8 mouse cellular contexts compared by ENCODE assay signal in the genomic region with DNA sequence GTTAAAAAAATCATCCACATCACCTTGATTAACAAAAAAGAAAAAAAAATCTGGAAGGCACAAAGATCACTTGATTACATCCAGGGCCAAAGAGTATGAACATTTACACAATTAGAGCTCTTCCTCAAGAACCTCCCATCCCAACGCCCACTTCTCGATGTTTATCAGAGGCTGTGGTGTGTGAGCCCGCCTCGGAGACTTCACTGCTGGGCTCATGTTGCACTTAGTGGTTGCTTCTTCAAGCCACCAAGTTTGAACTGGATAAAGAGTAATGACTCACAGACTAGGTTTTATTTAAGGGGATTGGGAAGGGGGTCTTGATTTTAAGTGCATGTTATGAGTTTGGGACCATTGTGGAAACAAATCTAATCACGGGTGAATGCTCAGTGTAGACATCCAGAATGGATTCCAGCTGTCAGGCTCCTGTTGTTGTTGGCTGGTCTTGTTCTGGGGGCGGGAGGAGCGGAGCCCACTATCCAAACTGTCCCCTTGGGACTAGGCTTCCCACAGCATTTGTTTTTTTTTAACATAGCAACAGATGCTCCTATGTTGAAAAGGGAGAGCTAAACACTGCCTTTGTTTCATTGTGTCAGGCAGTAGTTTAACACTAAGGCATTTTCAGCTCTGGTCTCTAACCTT.
DNase-seq lines count a peak whose midpoint lies in the region; ATAC-seq lines count a peak whose summit lies in the region.
"Had no signal": no experiment of that assay in that cellular context is flagged by ENCODE, and none has a peak within 500 bp of the region (broad histone marks: within the 10 kb centered on the region; RNA-seq: fewer than 3 reads in every experiment).

No protein-coding gene starts in this region.

- ATAC-seq in hindbrain, embryonic 16.5 days, result no peak

- no peaks in the 10 kb centered on the region for H3K27me3 ChIP-seq in hindbrain, embryonic 16.5 days (replicated peaks; ENCODE audit: control insufficient read depth, insufficient read depth, low read length)
- H3K27me3 ChIP-seq: midbrain, embryonic 12.5 days had no signal

- H3K9me3 ChIP-seq in hindbrain, embryonic 16.5 days (ENCODE audit: control insufficient read depth, low read length), result no peaks in the 10 kb centered on the region
- H3K9me3 ChIP-seq: midbrain, embryonic 12.5 days had no signal

- WGBS in hindbrain, embryonic 16.5 days, result 43% methylated on average over 7 of the region's 7 CpGs

- H3K4me1 ChIP-seq in hindbrain, embryonic 16.5 days (ENCODE audit: control insufficient read depth, insufficient read depth, low read depth, low read length), result peaks cover 2% of the 10 kb centered on the region; the same call in 1 of the 2 replicates

- H3K4me3 ChIP-seq in hindbrain, embryonic 16.5 days (ENCODE audit: low read length), result no peak overlapping the region
- H3K4me3 ChIP-seq: midbrain, embryonic 12.5 days had no signal

- DNase-seq in embryo, embryonic 11.5 days (ENCODE audit: low read depth, low spot score), result peak; percentile 23
- peak; percentile 96 for DNase-seq in heart, adult 11 months
- DNase-seq in neural tube, embryonic 10.5 days (ENCODE audit: extremely low spot score, low spot score), result peak; percentile 26
- no peak for DNase-seq in adrenal gland, postnatal 4 days (ENCODE audit: low spot score in 2 of 2)
- no peak for DNase-seq in layer of hippocampus, adult 11-12 months (ENCODE audit: low spot score)
- no peak for DNase-seq in layer of hippocampus, adult 18-20 months (ENCODE audit: low spot score in 2 of 2)

- no peaks in the 10 kb centered on the region for H3K36me3 ChIP-seq in hindbrain, embryonic 16.5 days (ENCODE audit: control insufficient read depth, insufficient read depth, low read length)
- H3K36me3 ChIP-seq: midbrain, embryonic 12.5 days had no signal

- no peak overlapping the region for H3K9ac ChIP-seq in hindbrain, embryonic 16.5 days (ENCODE audit: low read depth, low read length)
- H3K9ac ChIP-seq: midbrain, embryonic 12.5 days had no signal

- H3K27ac ChIP-seq in hindbrain, embryonic 16.5 days (ENCODE audit: low read depth, low read length), result peak overlapping the region; percentile 48; the same call in 1 of the 2 replicates
- H3K27ac ChIP-seq: midbrain, embryonic 12.5 days had no signal

- H3K4me2 ChIP-seq in hindbrain, embryonic 16.5 days (ENCODE audit: low read length), result no peak overlapping the region
- H3K4me2 ChIP-seq: midbrain, embryonic 12.5 days had no signal

Comparison
In these comparisons a context has a peak if more than half of its experiments do, and no peak if none do; other contexts are left out.
1. DNase-seq: peak in embryo, embryonic 11.5 days (single experiment), heart, adult 11 months (single experiment) and neural tube, embryonic 10.5 days (single experiment); none in adrenal gland, postnatal 4 days (0 of 2), layer of hippocampus, adult 11-12 months (single experiment) and layer of hippocampus, adult 18-20 months (0 of 2).